Mouse (Mus musculus): ENCODE measurements around the gene Rexo1.
"Not testable (repeated sequence)": the region's sequence is repeated elsewhere in the genome, so short reads cannot be mapped to it uniquely, and the experiment has no call there.

Gene Rexo1

GRCm38 (mm10) chr10:80561116-80561944 lies at the start of gene Rexo1:
Gene Rexo1, minus strand, starts transcription at chr10:80561560.
- DNase-seq: peak; percentile 95

GRCm38 (mm10) chr10:80611024-80611423 lies 49.7 kb upstream of the Rexo1 start:
- DNase-seq: no peak

- no peak for DNase-seq
Observed at GRCm38 (mm10) chr10:80610116-80610785, 48.9 kb upstream of the Rexo1 start.

- no peak for DNase-seq
Observed at GRCm38 (mm10) chr10:80609269-80609924, 48.0 kb upstream of the Rexo1 start.

- no peak for DNase-seq
Observed at GRCm38 (mm10) chr10:80608435-80608834, 47.1 kb upstream of the Rexo1 start.

GRCm38 (mm10) chr10:80606737-80607350 lies 45.5 kb upstream of the Rexo1 start:
- DNase-seq: no peak

- DNase-seq: no peak
Observed at GRCm38 (mm10) chr10:80606306-80606705, 44.9 kb upstream of the Rexo1 start.

GRCm38 (mm10) chr10:80605721-80606120 lies 44.4 kb upstream of the Rexo1 start, which contains the start of gene Gm49322:
Gene Gm49322, plus strand, starts transcription at chr10:80606021.
- not testable (repeated sequence) for DNase-seq

GRCm38 (mm10) chr10:80604988-80605387 lies 43.6 kb upstream of the Rexo1 start:
- DNase-seq: no peak

GRCm38 (mm10) chr10:80604001-80604509 lies 42.7 kb upstream of the Rexo1 start:
- no peak for DNase-seq

GRCm38 (mm10) chr10:80603364-80603763 lies 42.0 kb upstream of the Rexo1 start:
- DNase-seq: no peak

- DNase-seq: peak; percentile 94
Observed at GRCm38 (mm10) chr10:80602698-80603325, 41.5 kb upstream of the Rexo1 start, which contains the start of the genes Scamp4 and Adat3. Gene Scamp4, plus strand, starts transcription at chr10:80602872. Gene Adat3, plus strand, starts transcription at chr10:80602880.

- DNase-seq: no peak
Observed at GRCm38 (mm10) chr10:80596318-80596717, 35.0 kb upstream of the Rexo1 start.

GRCm38 (mm10) chr10:80589879-80590854 lies 28.8 kb upstream of the Rexo1 start, which contains the start of gene Abhd17a:
Gene Abhd17a, minus strand, starts transcription at chr10:80590341.
- DNase-seq: peak; percentile 97

- DNase-seq: no peak
Observed at GRCm38 (mm10) chr10:80589127-80589878, 27.9 kb upstream of the Rexo1 start.

- peak; percentile 55 for DNase-seq
Observed at GRCm38 (mm10) chr10:80587305-80587657, 25.9 kb upstream of the Rexo1 start.

- no peak for DNase-seq
Observed at GRCm38 (mm10) chr10:80586407-80587304, 25.3 kb upstream of the Rexo1 start.

- no peak for DNase-seq
Observed at GRCm38 (mm10) chr10:80585581-80585980, 24.2 kb upstream of the Rexo1 start.

Data from kidney, adult 11 months (tissue).